Mouse (Mus musculus) MEL (cell line): ENCODE results near the gene Trp73.

Experiments
- CTCF ChIP-seq, 3 experiments: IDR thresholded peaks in 2 of 3; conservative IDR thresholded peaks in 1 of 3; 2 replicates each; pipeline ENCODE4 v1.5.1; 2011 to 2012; ENCODE audit warnings: low read length in 3 of 3, low read depth in 2 of 3, mild to moderate bottlenecking in 2 of 3, improper control_type of control experiment in 1 of 3, inconsistent platforms in 1 of 3, mixed read lengths in 1 of 3, moderate library complexity in 1 of 3; ENCODE audit not compliant: control insufficient read depth in 1 of 3, insufficient read depth in 1 of 3, poor library complexity in 1 of 3, severe bottlenecking in 1 of 3
- POLR2A ChIP-seq, 2 experiments: IDR thresholded peaks; 2 replicates each; pipeline ENCODE4 v1.6.1; 2011 to 2012; ENCODE audit warnings: low read length in 2 of 2, mild to moderate bottlenecking in 2 of 2, control low read depth in 1 of 2, improper control_type of control experiment in 1 of 2, low read depth in 1 of 2, moderate library complexity in 1 of 2; ENCODE audit not compliant: control insufficient read depth in 1 of 2, insufficient read depth in 1 of 2, poor library complexity in 1 of 2
- RAD21 ChIP-seq: IDR thresholded peaks from 2 replicates; pipeline ENCODE4 v1.6.1; 2011; ENCODE audit warnings: mild to moderate bottlenecking, low read depth, low read length, improper control_type of control experiment
- SMC3 ChIP-seq: IDR thresholded peaks from 2 replicates; pipeline ENCODE4 v1.6.1; 2011; ENCODE audit warnings: low read depth, low read length, improper control_type of control experiment
- TAL1 ChIP-seq: IDR thresholded peaks from 2 replicates; pipeline ENCODE4 v1.6.1; 2012; ENCODE audit warnings: mild to moderate bottlenecking, inconsistent platforms, low read length, moderate library complexity, mixed read lengths
- UBTF ChIP-seq: IDR thresholded peaks from 2 replicates; pipeline ENCODE4 v1.6.1; 2012; ENCODE audit warnings: low read depth, mild to moderate bottlenecking, inconsistent platforms, low read length, improper control_type of control experiment, moderate library complexity, borderline replicate concordance; ENCODE audit not compliant: insufficient read depth

- TF ChIP-seq POLR2A (IDR thresholded peaks at IDR 0.05; ENCODE audit: control insufficient read depth in 1 of 2, insufficient read depth in 1 of 2, low read depth in 1 of 2, low read length in 2 of 2, poor library complexity in 1 of 2), result no peak
- no peak for TF ChIP-seq TAL1
- TF ChIP-seq CTCF (IDR thresholded peaks at IDR 0.05 in 2 of 3, conservative IDR thresholded peaks at IDR 0.05 in 1 of 3; ENCODE audit: control insufficient read depth in 1 of 3, insufficient read depth in 1 of 3, low read depth in 2 of 3, low read length in 3 of 3, poor library complexity in 1 of 3, severe bottlenecking in 1 of 3), result no peak
- no peak for TF ChIP-seq RAD21
- TF ChIP-seq SMC3, result no peak
- no peak for TF ChIP-seq UBTF
Measured at GRCm38 (mm10) chr4:154106497-154107061, 33.4 kb downstream of the Trp73 start.
